Mouse (Mus musculus): Measurements from ENCODE around the gene Zfp456. TPM values are rescaled to one million over a fixed set of nuclear protein-coding genes. Genes with fewer than 3 reads are reported as not detected.
A peak's percentile ranks its signal among the peaks of the same experiment; 100 is the strongest.
"Not testable (repeated sequence)": the region's sequence is repeated elsewhere in the genome, so short reads cannot be mapped to it uniquely, and the experiment has no call there.

Gene Zfp456
- 0.61 and 0.80 TPM in 2 replicates for polyA plus RNA-seq (2015; fragmentation: Nextera tagmentation; extraction: Ambion mirVana)

- not testable (repeated sequence) for H3K4me1 ChIP-seq (replicated peaks; ENCODE audit: control insufficient read depth, insufficient read depth, low read length); H3K9me3 ChIP-seq (ENCODE audit: control insufficient read depth, low read length); H3K27ac ChIP-seq (ENCODE audit: low read length); H3K27me3 ChIP-seq (replicated peaks; ENCODE audit: control insufficient read depth, insufficient read depth, low read length); H3K36me3 ChIP-seq (ENCODE audit: control insufficient read depth, insufficient read depth)
- peak; percentile 95 for ATAC-seq
- Histone ChIP-seq H3K4me3 (replicated peaks; ENCODE audit: low read length) (peak within 1 kb of the TSS; percentile 42), H3K9ac (replicated peaks; ENCODE audit: low read depth, low read length) (peak within 1 kb of the TSS; percentile 37; the same call in 1 of the 2 replicates), H3K4me2 (ENCODE audit: low read length) (peak within 1 kb of the TSS; percentile 62)
- 17% methylated on average over 13 of the region's 15 CpGs for WGBS
Measured at GRCm38 (mm10) chr13:67375050-67375911, at the start of gene Zfp456, which contains the start of gene Gm28041. TSS of gene Zfp456 (minus strand) at chr13:67375810. TSS of gene Gm28041 (minus strand) at chr13:67375733.

- H3K27me3 ChIP-seq (replicated peaks; ENCODE audit: control insufficient read depth, insufficient read depth, low read length); H3K36me3 ChIP-seq (ENCODE audit: control insufficient read depth, insufficient read depth); H3K4me2 ChIP-seq (ENCODE audit: low read length); H3K4me1 ChIP-seq (replicated peaks; ENCODE audit: control insufficient read depth, insufficient read depth, low read length); H3K4me3 ChIP-seq (replicated peaks; ENCODE audit: low read length); H3K9me3 ChIP-seq (ENCODE audit: control insufficient read depth, low read length); ATAC-seq; H3K9ac ChIP-seq (replicated peaks; ENCODE audit: low read depth, low read length); H3K27ac ChIP-seq (ENCODE audit: low read length): not testable (repeated sequence)
- WGBS, result 83% methylated on average over 2 of the region's 2 CpGs
Measured at GRCm38 (mm10) chr13:67422532-67422931, 46.9 kb upstream of the Zfp456 start.

DNA sequence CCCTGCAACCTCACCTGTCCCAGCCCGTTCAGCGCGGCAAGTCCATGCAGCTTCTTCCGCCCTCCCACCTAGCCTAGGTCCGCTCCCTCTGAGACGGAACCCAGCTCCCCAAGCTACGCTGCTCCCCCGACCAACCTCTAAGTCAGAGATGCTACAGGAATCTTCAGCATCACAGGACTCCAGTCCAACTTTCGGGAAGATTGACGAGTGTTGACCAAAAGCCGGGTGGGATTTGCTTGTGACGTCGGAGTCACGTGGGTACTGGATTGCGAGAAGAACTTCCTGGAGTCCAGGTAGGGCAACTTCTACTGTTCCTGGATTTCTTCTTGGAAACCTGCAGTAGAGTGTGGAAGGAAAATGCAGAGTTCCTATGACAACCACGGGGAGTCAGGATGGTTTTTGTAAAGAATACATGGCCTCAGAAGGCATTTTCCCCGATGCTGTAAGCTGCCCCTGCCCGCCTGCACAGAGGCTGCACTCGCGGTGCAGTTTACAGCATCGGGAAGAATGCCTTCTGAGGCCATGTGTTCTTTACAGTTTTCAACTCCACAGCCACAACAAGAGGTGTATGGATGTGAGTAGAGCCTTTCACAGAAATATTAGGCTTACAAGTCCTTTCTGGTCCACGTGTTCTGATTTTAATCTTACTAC lies 45.7 kb upstream of the Zfp456 start, which contains the start of gene Zfp459:
TSS of gene Zfp459 (minus strand) at position 212 of the 651 bp plus-strand sequence.
- peak within 1 kb of the TSS; percentile 74 for H3K4me3 ChIP-seq (replicated peaks; ENCODE audit: low read length)
- H3K4me2 ChIP-seq (ENCODE audit: low read length), result peak within 1 kb of the TSS; percentile 89
- no peaks in the 10 kb centered on the region for H3K36me3 ChIP-seq (ENCODE audit: control insufficient read depth, insufficient read depth)
- peak within 1 kb of the TSS; percentile 63 for H3K9ac ChIP-seq (replicated peaks; ENCODE audit: low read depth, low read length)
- H3K9me3 ChIP-seq (ENCODE audit: control insufficient read depth, low read length), result no peaks in the 10 kb centered on the region
- ATAC-seq, result peak; percentile 85
- H3K27me3 ChIP-seq (replicated peaks; ENCODE audit: control insufficient read depth, insufficient read depth, low read length), result no peaks in the 10 kb centered on the region
- H3K27ac ChIP-seq (ENCODE audit: low read length), result no peak within 1 kb of the TSS
- peaks cover 6% of the 10 kb centered on the region for H3K4me1 ChIP-seq (replicated peaks; ENCODE audit: control insufficient read depth, insufficient read depth, low read length)
- WGBS, result 2% methylated on average over 22 of the region's 22 CpGs

DNA sequence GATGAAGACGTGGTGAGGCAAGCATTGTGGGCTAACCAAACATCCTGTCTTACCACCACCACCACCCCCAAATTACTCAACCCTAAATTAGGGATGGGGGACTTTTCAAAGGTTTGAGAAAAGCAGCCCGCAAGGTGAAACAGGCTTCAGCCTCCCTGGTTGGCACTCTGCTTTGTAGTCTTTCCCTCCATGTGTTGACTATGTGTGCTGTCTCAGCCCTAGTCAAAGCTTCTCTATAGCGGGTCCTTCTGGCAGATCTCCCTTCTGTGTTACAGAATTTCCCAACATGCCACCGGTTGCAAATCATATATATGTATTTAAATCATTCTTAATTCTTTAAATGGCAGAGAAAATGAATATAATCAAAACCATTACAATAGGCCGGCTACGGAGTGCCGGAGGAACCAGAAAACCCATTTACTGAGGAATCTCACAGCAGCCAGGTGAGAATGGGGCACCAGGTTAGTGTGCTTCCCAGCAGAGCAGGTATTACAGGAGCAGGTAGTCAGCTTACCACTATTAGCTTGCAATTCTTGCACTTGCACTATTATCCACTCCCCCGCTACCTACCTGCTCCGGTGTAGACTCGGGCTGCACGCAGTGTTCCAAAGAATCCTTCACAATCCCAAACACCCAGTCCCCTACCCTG lies 45.1 kb upstream of the Zfp456 start:
- Histone ChIP-seq H3K9ac (replicated peaks; ENCODE audit: low read depth, low read length) (peak overlapping the region; percentile 63), H3K4me3 (replicated peaks; ENCODE audit: low read length) (peak overlapping the region; percentile 74), H3K9me3 (ENCODE audit: control insufficient read depth, low read length) (no peaks in the 10 kb centered on the region), H3K27ac (ENCODE audit: low read length) (no peak overlapping the region), H3K4me2 (ENCODE audit: low read length) (peak overlapping the region; percentile 89), H3K27me3 (replicated peaks; ENCODE audit: control insufficient read depth, insufficient read depth, low read length) (no peaks in the 10 kb centered on the region), H3K4me1 (replicated peaks; ENCODE audit: control insufficient read depth, insufficient read depth, low read length) (peaks cover 6% of the 10 kb centered on the region), H3K36me3 (ENCODE audit: control insufficient read depth, insufficient read depth) (no peaks in the 10 kb centered on the region)
- no peak; the same call in 1 of the 2 replicates for ATAC-seq
- WGBS, result 30% methylated on average over 11 of the region's 11 CpGs

GRCm38 (mm10) chr13:67416811-67417210 lies 41.2 kb upstream of the Zfp456 start:
- no peaks in the 10 kb centered on the region for H3K9me3 ChIP-seq (ENCODE audit: control insufficient read depth, low read length)
- 95% methylated on average over 3 of the region's 3 CpGs for WGBS
- ATAC-seq, result no peak
- no peak overlapping the region for H3K27ac ChIP-seq (ENCODE audit: low read length)
- no peaks in the 10 kb centered on the region for H3K36me3 ChIP-seq (ENCODE audit: control insufficient read depth, insufficient read depth)
- H3K4me1 ChIP-seq (replicated peaks; ENCODE audit: control insufficient read depth, insufficient read depth, low read length), result peaks cover 6% of the 10 kb centered on the region
- no peaks in the 10 kb centered on the region for H3K27me3 ChIP-seq (replicated peaks; ENCODE audit: control insufficient read depth, insufficient read depth, low read length)
- no peak overlapping the region for H3K4me2 ChIP-seq (ENCODE audit: low read length)
- no peak overlapping the region for H3K9ac ChIP-seq (replicated peaks; ENCODE audit: low read depth, low read length)
- H3K4me3 ChIP-seq (replicated peaks; ENCODE audit: low read length), result no peak overlapping the region

DNA sequence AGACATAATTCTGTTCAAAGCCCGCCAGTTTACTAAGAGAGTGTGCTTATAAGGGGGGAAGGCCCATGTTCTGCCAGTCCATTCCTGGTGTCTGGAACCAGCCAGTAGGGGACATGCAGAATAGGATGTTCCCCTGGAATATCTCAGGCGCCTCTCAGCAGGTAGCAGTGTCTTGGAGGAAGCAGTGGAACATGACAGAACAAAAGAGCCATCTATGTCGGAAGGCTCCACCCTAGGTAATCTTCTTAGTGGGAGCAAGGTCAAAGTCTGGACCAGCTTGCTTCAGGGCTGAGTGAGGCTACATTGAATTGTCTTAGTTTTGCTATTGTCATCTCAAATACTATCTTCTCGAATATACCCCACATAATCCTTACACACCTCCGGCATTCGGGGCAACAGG lies 40.1 kb upstream of the Zfp456 start:
- 93% methylated on average over 6 of the region's 6 CpGs for WGBS
- H3K4me2 ChIP-seq (ENCODE audit: low read length), result no peak overlapping the region
- no peaks in the 10 kb centered on the region for H3K27me3 ChIP-seq (replicated peaks; ENCODE audit: control insufficient read depth, insufficient read depth, low read length)
- H3K4me3 ChIP-seq (replicated peaks; ENCODE audit: low read length), result no peak overlapping the region
- no peak overlapping the region for H3K9ac ChIP-seq (replicated peaks; ENCODE audit: low read depth, low read length)
- H3K27ac ChIP-seq (ENCODE audit: low read length), result no peak overlapping the region
- H3K4me1 ChIP-seq (replicated peaks; ENCODE audit: control insufficient read depth, insufficient read depth, low read length), result 0 out of 2 replicates have a peak, but pooled peaks cover under 1% of the 10 kb centered on the region
- no peaks in the 10 kb centered on the region for H3K36me3 ChIP-seq (ENCODE audit: control insufficient read depth, insufficient read depth)
- ATAC-seq, result no peak
- no peaks in the 10 kb centered on the region for H3K9me3 ChIP-seq (ENCODE audit: control insufficient read depth, low read length)

DNA sequence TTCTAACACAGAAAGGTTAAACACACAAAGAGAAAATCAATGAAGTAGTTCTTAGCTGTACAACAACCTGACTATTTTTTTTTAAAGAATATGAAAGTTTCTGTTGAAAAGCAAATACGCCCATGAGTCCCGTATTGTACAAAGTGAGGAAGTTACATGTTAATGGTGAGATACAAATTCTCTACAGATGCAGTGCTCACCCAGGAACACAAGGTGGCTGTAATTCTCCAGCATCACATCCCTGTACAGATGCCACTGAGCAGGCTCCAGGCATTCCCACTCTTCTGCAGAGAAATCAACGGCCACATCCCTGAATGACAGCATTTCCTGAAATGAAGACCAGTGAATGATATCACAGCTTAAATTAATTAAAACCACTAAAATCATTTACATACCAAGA lies 38.0 kb upstream of the Zfp456 start:
- not testable (repeated sequence) for H3K27ac ChIP-seq (ENCODE audit: low read length); H3K27me3 ChIP-seq (replicated peaks; ENCODE audit: control insufficient read depth, insufficient read depth, low read length); H3K36me3 ChIP-seq (ENCODE audit: control insufficient read depth, insufficient read depth); H3K4me1 ChIP-seq (replicated peaks; ENCODE audit: control insufficient read depth, insufficient read depth, low read length); H3K4me2 ChIP-seq (ENCODE audit: low read length); H3K9ac ChIP-seq (replicated peaks; ENCODE audit: low read depth, low read length); ATAC-seq; H3K9me3 ChIP-seq (ENCODE audit: control insufficient read depth, low read length); H3K4me3 ChIP-seq (replicated peaks; ENCODE audit: low read length)
- 73% methylated on average over 3 of the region's 3 CpGs for WGBS

DNA sequence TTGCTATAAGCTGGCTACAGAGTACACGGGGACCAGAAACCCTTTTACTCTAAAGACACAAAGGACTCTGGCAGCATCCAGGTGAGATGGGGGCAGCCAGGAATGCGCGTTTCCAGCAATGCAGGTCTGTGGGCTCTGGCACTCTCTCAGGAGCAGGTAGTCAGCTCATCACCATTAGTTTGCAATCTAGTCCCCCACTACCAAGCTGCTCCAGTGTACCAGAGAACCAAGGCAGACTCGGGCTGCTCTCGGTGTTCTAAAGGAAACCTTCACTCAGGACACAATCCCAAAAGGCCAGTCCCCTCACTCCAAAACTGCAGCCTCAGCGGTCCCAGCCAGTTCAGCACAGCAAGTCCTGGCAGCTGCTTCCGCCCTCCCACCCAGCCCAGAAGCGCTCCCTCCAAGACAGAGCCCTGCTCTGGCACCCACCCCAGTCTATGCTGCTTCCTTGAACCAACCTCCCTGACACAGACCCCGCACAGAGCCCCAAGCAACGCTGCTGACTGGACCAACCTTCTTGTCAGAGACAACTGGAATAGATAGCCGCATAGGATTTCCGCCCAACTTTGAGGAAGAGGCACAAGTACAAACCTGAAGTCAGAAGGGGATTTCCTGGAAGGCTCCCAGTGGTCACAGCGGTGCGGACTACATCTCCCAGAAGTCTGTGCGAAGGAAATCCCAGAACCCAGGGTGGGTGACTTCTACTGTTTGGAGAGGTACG lies 23.7 kb upstream of the Zfp456 start, which contains the start of gene Zfp429:
TSS of gene Zfp429 (minus strand) at position 637 of the 721 bp plus-strand sequence.
- H3K36me3 ChIP-seq (ENCODE audit: control insufficient read depth, insufficient read depth); H3K9me3 ChIP-seq (ENCODE audit: control insufficient read depth, low read length); H3K27me3 ChIP-seq (replicated peaks; ENCODE audit: control insufficient read depth, insufficient read depth, low read length); H3K27ac ChIP-seq (ENCODE audit: low read length); H3K4me1 ChIP-seq (replicated peaks; ENCODE audit: control insufficient read depth, insufficient read depth, low read length): not testable (repeated sequence)
- Histone ChIP-seq H3K9ac (replicated peaks; ENCODE audit: low read depth, low read length) (peak within 1 kb of the TSS; percentile 55), H3K4me2 (ENCODE audit: low read length) (peak within 1 kb of the TSS; percentile 55), H3K4me3 (replicated peaks; ENCODE audit: low read length) (peak within 1 kb of the TSS; percentile 56)
- ATAC-seq, result peak; percentile 97
- WGBS, result 2% methylated on average over 14 of the region's 16 CpGs
